Mouse (Mus musculus) forebrain, embryonic 16.5 days (tissue): ENCODE data around the gene Abraxas1. TPM values are rescaled to one million over a fixed set of nuclear protein-coding genes. Genes with fewer than 3 reads are reported as not detected.

Experiments used
- ATAC-seq: fragments of 200-750 bp; cut with Nextera tagmentation; 2 replicates; pipeline ENCODE4 v1.8.0; 2017; ENCODE audit warnings: mild to moderate bottlenecking, moderate library complexity
- H3K27ac ChIP-seq: fragments of 300-500 bp; sonication (generic); 2 replicates; pipeline ENCODE4 v1.5.1; 2014; ENCODE audit warnings: low read length, control low read depth
- H3K27me3 ChIP-seq: fragments of 300-500 bp; sonication (generic); replicated peaks from 2 replicates; pipeline ENCODE4 v1.6.1; 2014; ENCODE audit warnings: low read length; ENCODE audit not compliant: control insufficient read depth, insufficient read depth
- H3K36me3 ChIP-seq: fragments of 300-500 bp; sonication (generic); 2 replicates; pipeline ENCODE4 v1.6.1; 2014; ENCODE audit not compliant: control insufficient read depth, insufficient read depth
- H3K4me1 ChIP-seq: fragments of 300-500 bp; sonication (generic); replicated peaks from 2 replicates; pipeline ENCODE4 v1.6.1; 2014; ENCODE audit warnings: low read length; ENCODE audit not compliant: control insufficient read depth, insufficient read depth
- H3K4me2 ChIP-seq: fragments of 300-500 bp; sonication (generic); 2 replicates; pipeline ENCODE4 v1.6.1; 2014; ENCODE audit warnings: mild to moderate bottlenecking, low read length, control low read depth
- H3K4me3 ChIP-seq: fragments of 300-500 bp; sonication (generic); replicated peaks from 2 replicates; pipeline ENCODE4 v1.5.1; 2014; ENCODE audit warnings: mild to moderate bottlenecking, low read length, control low read depth
- H3K9ac ChIP-seq: fragments of 300-500 bp; sonication (generic); replicated peaks from 2 replicates; pipeline ENCODE4 v1.6.1; 2014; ENCODE audit warnings: low read depth, low read length, control low read depth
- H3K9me3 ChIP-seq: fragments of 300-500 bp; sonication (generic); 2 replicates; pipeline ENCODE4 v1.6.1; 2016; ENCODE audit warnings: low read length; ENCODE audit not compliant: control insufficient read depth
- WGBS: fragments of 180-500 bp; shearing (Covaris S2); extraction: QIAGEN DNeasy Blood & Tissue Kit; methylation state at CpG from one replicate; pipeline ENCODE4 v1.1.7; 2014; 5-methylcytosine and 5-hydroxymethylcytosine counted together
- polyA plus RNA-seq: library from polyadenylated mRNA; unstranded; fragments of >200 nt; fragmentation: Nextera tagmentation; extraction: Ambion mirVana; gene quantifications from 2 replicates; pipeline ENCODE4 v1.2.1, GENCODE M21; 2015

The Abraxas1 gene
- polyA plus RNA-seq = 14.7 and 15.6 TPM in 2 replicates

- H3K4me2 ChIP-seq = peak within 1 kb of the TSS; percentile 96
- peaks cover 3% of the 10 kb centered on the region; the same call in 1 of the 2 replicates for H3K4me1 ChIP-seq
- H3K9me3 ChIP-seq = no peaks in the 10 kb centered on the region
- peak; percentile 99 for ATAC-seq
- H3K36me3 ChIP-seq = no peaks in the 10 kb centered on the region
- H3K4me3 ChIP-seq = peak within 1 kb of the TSS; percentile 87
- peak within 1 kb of the TSS; percentile 93 for H3K9ac ChIP-seq
- no peaks in the 10 kb centered on the region for H3K27me3 ChIP-seq
- under 1% methylated on average over 63 of the region's 63 CpGs for WGBS
- H3K27ac ChIP-seq = peak within 1 kb of the TSS; percentile 83
These were observed at the start of gene Abraxas1 for GRCm38 (mm10) chr5:100820483-100821184. Gene Abraxas1 (minus strand): TSS chr5:100820965.

- whole genome bisulfite sequencing = 71% methylated on average over 4 of the region's 4 CpGs
- Histone ChIP-seq H3K9ac (no peak overlapping the region), H3K9me3 (no peaks in the 10 kb centered on the region), H3K36me3 (no peaks in the 10 kb centered on the region), H3K27ac (no peak overlapping the region), H3K4me1 (no peaks in the 10 kb centered on the region), H3K4me2 (no peak overlapping the region), H3K4me3 (no peak overlapping the region), H3K27me3 (no peaks in the 10 kb centered on the region)
- no peak for ATAC-seq
These were observed 48.6 kb upstream of the Abraxas1 start for GRCm38 (mm10) chr5:100869197-100869895.

- H3K4me3 ChIP-seq = no peak overlapping the region
- H3K36me3 ChIP-seq = no peaks in the 10 kb centered on the region
- no peak overlapping the region for H3K9ac ChIP-seq
- no peaks in the 10 kb centered on the region for H3K27me3 ChIP-seq
- no peak overlapping the region for H3K27ac ChIP-seq
- no peak for ATAC-seq
- H3K9me3 ChIP-seq = no peaks in the 10 kb centered on the region
- no peaks in the 10 kb centered on the region for H3K4me1 ChIP-seq
- WGBS = 39% methylated on average over 2 of the region's 2 CpGs
- H3K4me2 ChIP-seq = no peak overlapping the region
These were observed 45.4 kb upstream of the Abraxas1 start for GRCm38 (mm10) chr5:100866183-100866582.

- H3K4me2 ChIP-seq = no peak overlapping the region
- H3K9me3 ChIP-seq = no peaks in the 10 kb centered on the region
- WGBS = 74% methylated on average over 6 of the region's 6 CpGs
- H3K27me3 ChIP-seq = no peaks in the 10 kb centered on the region
- H3K4me3 ChIP-seq = no peak overlapping the region
- H3K4me1 ChIP-seq = no peaks in the 10 kb centered on the region
- H3K9ac ChIP-seq = no peak overlapping the region
- H3K36me3 ChIP-seq = no peaks in the 10 kb centered on the region
- ATAC-seq = no peak
- no peak overlapping the region for H3K27ac ChIP-seq
These were observed 43.7 kb upstream of the Abraxas1 start for GRCm38 (mm10) chr5:100864438-100864837.

GRCm38 (mm10) chr5:100863091-100863490, 42.3 kb upstream of the Abraxas1 start:
- Histone ChIP-seq H3K36me3 (no peaks in the 10 kb centered on the region), H3K9me3 (no peaks in the 10 kb centered on the region), H3K4me2 (no peak overlapping the region), H3K9ac (no peak overlapping the region), H3K4me1 (no peaks in the 10 kb centered on the region), H3K27me3 (no peaks in the 10 kb centered on the region), H3K27ac (no peak overlapping the region), H3K4me3 (no peak overlapping the region)
- 45% methylated on average over 2 of the region's 2 CpGs for WGBS
- ATAC-seq = no peak

GRCm38 (mm10) chr5:100861811-100862210, 41.0 kb upstream of the Abraxas1 start:
- no peaks in the 10 kb centered on the region for H3K4me1 ChIP-seq
- no peaks in the 10 kb centered on the region for H3K27me3 ChIP-seq
- 79% methylated on average over 7 of the region's 7 CpGs for WGBS
- H3K4me2 ChIP-seq = no peak overlapping the region
- H3K27ac ChIP-seq = no peak overlapping the region
- no peak overlapping the region for H3K4me3 ChIP-seq
- H3K36me3 ChIP-seq = no peaks in the 10 kb centered on the region
- ATAC-seq = no peak
- no peaks in the 10 kb centered on the region for H3K9me3 ChIP-seq
- no peak overlapping the region for H3K9ac ChIP-seq

- no peak overlapping the region for H3K9ac ChIP-seq
- H3K27me3 ChIP-seq = no peaks in the 10 kb centered on the region
- no peaks in the 10 kb centered on the region for H3K9me3 ChIP-seq
- H3K4me2 ChIP-seq = no peak overlapping the region
- no peak for ATAC-seq
- 68% methylated on average over 4 of the region's 4 CpGs for WGBS
- H3K4me3 ChIP-seq = no peak overlapping the region
- H3K36me3 ChIP-seq = no peaks in the 10 kb centered on the region
- no peaks in the 10 kb centered on the region for H3K4me1 ChIP-seq
- H3K27ac ChIP-seq = no peak overlapping the region
These were observed 40.4 kb upstream of the Abraxas1 start for GRCm38 (mm10) chr5:100861140-100861539.

GRCm38 (mm10) chr5:100860417-100861053, 39.8 kb upstream of the Abraxas1 start:
- H3K4me3 ChIP-seq = no peak overlapping the region
- ATAC-seq = no peak
- no peak overlapping the region for H3K27ac ChIP-seq
- H3K27me3 ChIP-seq = no peaks in the 10 kb centered on the region
- no peaks in the 10 kb centered on the region for H3K4me1 ChIP-seq
- no peak overlapping the region for H3K4me2 ChIP-seq
- 81% methylated on average over 12 of the region's 12 CpGs for WGBS
- H3K36me3 ChIP-seq = no peaks in the 10 kb centered on the region
- H3K9me3 ChIP-seq = no peaks in the 10 kb centered on the region
- no peak overlapping the region for H3K9ac ChIP-seq

- ATAC-seq = no peak
- no peak overlapping the region for H3K27ac ChIP-seq
- no peak overlapping the region for H3K9ac ChIP-seq
- H3K36me3 ChIP-seq = no peaks in the 10 kb centered on the region
- WGBS = 94% methylated on average over 3 of the region's 3 CpGs
- H3K4me3 ChIP-seq = no peak overlapping the region
- H3K4me2 ChIP-seq = no peak overlapping the region
- no peaks in the 10 kb centered on the region for H3K4me1 ChIP-seq
- H3K27me3 ChIP-seq = no peaks in the 10 kb centered on the region
- no peaks in the 10 kb centered on the region for H3K9me3 ChIP-seq
These were observed 35.8 kb upstream of the Abraxas1 start for GRCm38 (mm10) chr5:100856552-100856951.
